Mouse (Mus musculus): ENCODE data around the gene Hapln4.

Hapln4 gene

DNA sequence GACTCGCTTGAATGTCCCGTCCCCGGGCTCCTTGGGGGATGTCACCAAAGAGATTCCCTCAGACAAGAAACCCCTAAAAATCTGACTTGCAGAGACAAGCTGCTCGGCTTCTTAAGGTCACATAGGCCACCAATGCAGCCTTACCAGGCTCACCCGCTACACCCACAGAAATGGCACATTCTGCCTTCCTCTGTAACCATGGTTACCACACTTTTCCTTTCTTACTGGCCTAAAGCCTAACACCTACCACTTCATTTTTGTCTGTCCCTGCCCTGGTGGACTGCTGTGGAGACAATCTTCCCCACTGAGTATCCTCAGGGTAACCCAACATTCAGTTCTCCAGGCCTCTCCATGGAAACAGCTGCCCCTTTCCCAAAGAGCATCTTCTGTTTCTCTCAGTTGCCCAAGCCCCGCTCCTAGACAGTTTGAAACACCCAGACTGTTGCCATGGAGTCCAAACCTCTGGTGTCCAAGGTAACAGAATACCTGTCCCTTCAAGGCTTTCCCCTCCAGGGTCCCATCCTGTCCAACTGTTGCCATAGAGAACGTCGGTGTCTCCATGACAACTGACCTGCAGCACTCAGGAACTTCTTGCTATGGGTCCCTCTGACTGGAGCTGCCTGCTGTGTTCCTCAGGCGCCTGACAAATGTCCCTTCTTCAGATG lies 6.2 kb downstream of the Hapln4 start:
- in situ Hi-C loops (cut with MboI; ENCODE audit: low pct_unique_long_range_greater_than_20kb in 1 of 2, low sequenced_read_pairs in 2 of 2, unreplicated experiment in 1 of 2): no loop called here

DNA sequence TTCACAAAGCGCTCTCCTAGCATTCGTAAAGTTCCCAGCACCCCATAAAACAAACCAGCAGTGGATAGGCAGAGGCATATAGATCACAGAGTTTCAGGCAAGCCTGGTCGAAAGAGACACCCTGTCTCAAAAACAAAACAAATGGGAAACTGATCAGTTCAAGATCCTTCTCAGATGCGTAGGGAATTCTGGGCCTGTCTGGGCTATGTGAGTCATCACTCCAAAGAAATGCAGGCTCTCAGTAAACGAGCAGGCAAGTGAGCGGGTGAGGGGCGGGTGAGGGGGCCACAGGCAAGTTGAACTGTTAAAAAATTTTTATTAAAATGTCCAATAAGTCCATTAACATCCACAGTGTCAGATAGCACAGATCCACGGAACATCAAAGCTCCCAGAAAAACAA lies 9.5 kb downstream of the Hapln4 start:
- in situ Hi-C loops (cut with MboI; ENCODE audit: low pct_unique_long_range_greater_than_20kb in 1 of 2, low sequenced_read_pairs in 2 of 2, unreplicated experiment in 1 of 2): no loop called here

DNA sequence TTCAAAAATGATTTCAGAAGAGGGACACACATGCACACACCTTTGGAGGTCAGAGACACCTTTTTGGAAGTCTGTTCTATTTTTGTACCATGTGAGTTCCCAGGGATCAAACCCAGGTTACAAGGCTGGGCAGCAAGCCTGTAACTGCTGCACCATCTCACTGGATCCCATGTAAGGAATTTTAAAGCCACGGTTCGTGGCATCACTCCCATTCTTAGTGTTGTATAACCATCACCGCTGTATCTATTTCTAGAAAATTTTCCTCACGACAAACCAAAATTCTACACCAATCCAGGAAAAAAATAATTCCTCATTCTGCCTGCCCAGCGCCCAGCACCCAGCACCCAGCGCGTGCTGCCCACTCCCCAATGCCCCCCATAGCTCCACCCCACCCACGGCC lies 16.0 kb downstream of the Hapln4 start:
- in situ Hi-C loops (cut with MboI; ENCODE audit: low pct_unique_long_range_greater_than_20kb in 1 of 2, low sequenced_read_pairs in 2 of 2, unreplicated experiment in 1 of 2): no loop called here

GRCm38 (mm10) chr8:70100241-70100640 lies 17.0 kb downstream of the Hapln4 start:
- in situ Hi-C loops (cut with MboI; ENCODE audit: low pct_unique_long_range_greater_than_20kb in 1 of 2, low sequenced_read_pairs in 2 of 2, unreplicated experiment in 1 of 2): no loop called here

- in situ Hi-C loops (cut with MboI; ENCODE audit: low pct_unique_long_range_greater_than_20kb in 1 of 2, low sequenced_read_pairs in 2 of 2, unreplicated experiment in 1 of 2): no loop called here
Observed at GRCm38 (mm10) chr8:70104506-70104905, 21.2 kb downstream of the Hapln4 start.

DNA sequence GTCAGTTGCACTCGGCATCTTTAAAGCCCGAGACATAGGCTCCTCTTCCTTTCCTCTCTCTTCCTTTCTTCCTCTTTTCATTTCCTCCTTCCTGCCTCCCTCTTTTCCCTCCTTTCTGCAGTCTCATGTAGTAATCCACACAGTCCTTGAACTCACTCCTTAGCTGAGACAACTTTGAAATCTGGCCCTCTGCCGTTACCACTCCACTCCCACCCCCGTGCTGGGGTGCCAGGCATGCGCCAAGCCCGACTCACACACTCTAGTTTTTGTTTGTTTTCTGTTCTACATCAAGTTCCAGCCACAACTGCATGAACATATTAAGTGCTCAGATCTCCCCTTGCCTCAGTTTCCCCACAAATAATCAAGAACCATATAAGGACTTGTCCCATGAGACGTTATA lies 21.7 kb downstream of the Hapln4 start:
- in situ Hi-C loops (cut with MboI; ENCODE audit: low pct_unique_long_range_greater_than_20kb in 1 of 2, low sequenced_read_pairs in 2 of 2, unreplicated experiment in 1 of 2): loop anchor here in 1 of 2 experiments (5.0 kb wide), 1 partner anchor 57 kb away; no protein-coding TSS in a partner anchor

DNA sequence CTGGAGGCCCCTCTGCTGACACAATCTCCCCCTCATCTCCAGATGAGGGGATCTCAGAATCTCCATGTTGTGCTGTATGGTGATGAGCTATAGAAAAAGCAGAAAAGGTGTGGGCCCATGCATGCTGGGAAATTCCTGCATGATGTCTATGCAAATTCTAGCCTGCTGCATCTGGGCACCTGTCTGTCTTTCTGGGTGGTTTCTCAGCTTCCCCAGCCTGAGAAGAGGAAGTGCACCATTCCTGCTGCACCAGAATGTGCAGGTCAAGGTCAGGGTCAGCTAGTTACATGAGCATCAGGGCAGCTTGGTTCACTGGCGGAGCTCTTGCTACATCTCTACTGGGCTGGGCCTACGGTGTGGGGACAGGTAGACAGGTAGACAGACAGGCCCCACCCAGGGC lies 27.2 kb downstream of the Hapln4 start:
- in situ Hi-C loops (cut with MboI; ENCODE audit: low pct_unique_long_range_greater_than_20kb in 1 of 2, low sequenced_read_pairs in 2 of 2, unreplicated experiment in 1 of 2): no loop called here

GRCm38 (mm10) chr8:70111192-70111795 lies 28.0 kb downstream of the Hapln4 start:
- in situ Hi-C loops (cut with MboI; ENCODE audit: low pct_unique_long_range_greater_than_20kb in 1 of 2, low sequenced_read_pairs in 2 of 2, unreplicated experiment in 1 of 2): no loop called here

DNA sequence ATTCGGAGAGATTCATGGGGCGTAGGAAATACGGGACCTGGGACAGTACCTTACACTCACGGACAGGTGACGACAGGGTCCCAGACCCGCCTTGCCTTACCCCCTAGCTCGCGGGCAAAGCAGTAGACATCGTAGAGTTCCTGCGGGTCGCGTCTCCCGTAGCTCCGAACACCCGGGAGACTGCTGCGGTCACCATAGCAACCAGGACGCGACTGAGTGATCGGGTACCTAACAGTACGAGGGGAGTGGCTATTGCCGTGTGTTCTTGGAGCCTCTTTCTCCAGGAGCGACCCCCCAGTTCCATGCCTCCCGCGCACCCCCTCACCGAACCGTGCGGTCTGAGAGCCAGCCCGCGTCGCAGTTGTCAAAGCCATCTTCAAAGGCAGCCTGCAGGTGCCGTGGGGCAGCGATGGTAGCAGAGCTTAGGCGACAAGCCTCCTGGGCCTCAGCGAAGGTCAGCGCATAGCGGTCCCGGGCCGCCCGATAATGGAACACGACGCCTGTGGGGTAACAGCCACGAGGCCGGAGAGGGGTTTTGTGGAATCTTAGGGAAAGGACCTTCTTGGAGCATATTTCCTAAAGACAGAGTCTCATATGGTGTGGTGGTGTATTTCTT lies 29.3 kb downstream of the Hapln4 start:
- in situ Hi-C loops (cut with MboI; ENCODE audit: low pct_unique_long_range_greater_than_20kb in 1 of 2, low sequenced_read_pairs in 2 of 2, unreplicated experiment in 1 of 2): no loop called here

DNA sequence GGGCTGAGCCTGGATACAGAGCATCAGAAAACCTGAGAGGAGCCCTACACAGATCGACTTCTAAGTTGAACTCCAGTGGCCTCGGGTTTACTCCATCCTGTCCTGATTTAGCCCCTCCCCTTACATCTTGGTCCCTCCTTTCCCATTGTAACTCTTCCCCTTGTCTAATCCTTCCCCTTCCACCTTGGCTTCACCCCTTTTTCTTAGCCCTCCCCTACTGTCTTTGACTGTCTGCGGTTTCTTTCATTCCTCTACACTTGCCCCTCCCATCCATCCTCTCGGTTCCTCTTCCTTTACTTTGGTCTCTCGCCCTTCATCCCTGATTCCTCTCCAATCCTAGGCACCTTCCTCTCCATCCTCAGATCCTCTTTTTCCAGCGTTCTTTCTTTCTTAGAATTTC lies 31.2 kb downstream of the Hapln4 start:
- in situ Hi-C loops (cut with MboI; ENCODE audit: low pct_unique_long_range_greater_than_20kb in 1 of 2, low sequenced_read_pairs in 2 of 2, unreplicated experiment in 1 of 2): no loop called here

DNA sequence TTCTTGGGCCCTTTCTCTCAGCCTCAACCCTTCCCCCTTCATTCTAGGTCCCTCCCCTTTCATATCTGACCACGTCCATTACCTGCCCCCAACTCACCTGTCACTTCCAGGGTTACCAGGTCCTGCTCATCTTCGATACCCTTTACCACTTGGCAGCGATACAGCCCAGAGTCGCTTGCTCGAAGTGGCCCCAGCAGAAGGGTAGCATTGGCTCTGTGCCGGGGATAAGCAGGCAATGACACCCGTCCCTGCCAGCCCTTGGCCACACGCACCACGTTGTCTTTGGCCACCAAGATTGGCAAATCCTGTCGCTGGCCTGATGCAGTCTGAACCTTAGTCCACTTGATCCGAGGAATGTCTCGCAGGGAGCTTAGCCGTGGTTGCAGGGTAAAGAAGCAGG lies 31.6 kb downstream of the Hapln4 start:
- in situ Hi-C loops (cut with MboI; ENCODE audit: low pct_unique_long_range_greater_than_20kb in 1 of 2, low sequenced_read_pairs in 2 of 2, unreplicated experiment in 1 of 2): no loop called here

- in situ Hi-C loops (cut with MboI; ENCODE audit: low pct_unique_long_range_greater_than_20kb in 1 of 2, low sequenced_read_pairs in 2 of 2, unreplicated experiment in 1 of 2): no loop called here
Observed at GRCm38 (mm10) chr8:70117611-70118010, 34.4 kb downstream of the Hapln4 start.

- in situ Hi-C loops (cut with MboI; ENCODE audit: low pct_unique_long_range_greater_than_20kb in 1 of 2, low sequenced_read_pairs in 2 of 2, unreplicated experiment in 1 of 2): no loop called here
Observed at GRCm38 (mm10) chr8:70118726-70119700, 35.8 kb downstream of the Hapln4 start.

GRCm38 (mm10) chr8:70120667-70121066 lies 37.4 kb downstream of the Hapln4 start, which contains the start of gene Ncan:
Gene Ncan (minus strand): TSS chr8:70120873.
- in situ Hi-C loops (cut with MboI; ENCODE audit: low pct_unique_long_range_greater_than_20kb in 1 of 2, low sequenced_read_pairs in 2 of 2, unreplicated experiment in 1 of 2): no loop called here

DNA sequence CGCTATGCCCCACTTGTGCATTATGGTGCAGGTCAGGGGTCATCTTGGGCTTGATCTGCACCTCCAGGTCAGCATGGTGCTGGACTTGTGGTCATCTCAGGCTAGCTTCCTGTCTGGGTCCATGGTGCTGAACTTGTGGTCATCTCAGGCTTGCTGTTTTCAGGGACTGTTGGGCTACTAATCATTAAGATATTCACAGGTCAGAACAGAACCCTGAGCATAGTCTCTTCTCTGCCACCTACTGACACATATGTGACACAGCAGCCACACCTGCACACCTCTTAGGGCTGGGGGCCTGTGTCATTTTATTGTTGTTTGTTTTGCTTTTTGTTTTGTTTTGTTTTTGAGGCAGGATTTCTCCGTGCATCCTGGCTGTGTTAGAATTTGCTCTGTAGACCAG lies 39.6 kb downstream of the Hapln4 start:
- in situ Hi-C loops (cut with MboI; ENCODE audit: low pct_unique_long_range_greater_than_20kb in 1 of 2, low sequenced_read_pairs in 2 of 2, unreplicated experiment in 1 of 2): no loop called here

DNA sequence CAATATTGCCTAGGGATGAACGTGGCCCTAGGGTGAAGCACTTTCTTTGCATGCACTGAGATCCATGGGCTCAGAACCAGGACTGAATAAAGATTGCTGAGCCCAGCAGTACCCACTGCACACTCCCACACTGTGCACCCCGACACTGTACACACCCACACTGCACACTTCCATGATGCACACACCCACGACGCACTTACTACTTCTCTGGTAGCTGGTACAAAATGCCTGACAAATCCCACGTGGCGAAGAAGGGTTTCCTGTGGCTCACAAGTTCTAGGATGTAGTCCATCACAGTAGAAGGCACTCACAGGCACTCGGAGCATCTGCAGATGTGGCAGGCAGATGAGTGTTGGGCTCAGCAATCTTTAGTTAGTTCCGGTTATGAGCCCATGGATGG lies 41.7 kb downstream of the Hapln4 start:
- in situ Hi-C loops (cut with MboI; ENCODE audit: low pct_unique_long_range_greater_than_20kb in 1 of 2, low sequenced_read_pairs in 2 of 2, unreplicated experiment in 1 of 2): no loop called here

DNA sequence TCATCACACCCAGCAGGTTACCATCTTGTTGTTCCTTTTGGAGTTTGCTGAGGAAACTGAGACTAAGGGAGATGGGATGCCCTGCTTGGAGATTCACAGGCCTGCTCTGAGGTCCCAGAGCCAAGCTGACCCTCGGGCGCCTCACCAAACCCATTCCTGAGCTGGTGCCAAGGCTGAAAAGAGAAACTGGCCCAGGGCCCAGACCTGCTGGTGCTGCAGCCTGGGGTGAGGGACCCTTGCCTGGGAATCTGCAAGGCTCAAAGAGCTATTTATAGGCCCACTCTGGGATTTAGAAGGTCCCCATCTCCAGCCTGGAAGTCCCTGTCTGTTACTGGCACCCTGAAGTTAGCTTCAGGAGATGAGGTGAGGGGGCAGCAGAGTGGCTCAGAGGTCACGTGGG lies 45.2 kb downstream of the Hapln4 start:
- in situ Hi-C loops (cut with MboI; ENCODE audit: low pct_unique_long_range_greater_than_20kb in 1 of 2, low sequenced_read_pairs in 2 of 2, unreplicated experiment in 1 of 2): no loop called here

DNA sequence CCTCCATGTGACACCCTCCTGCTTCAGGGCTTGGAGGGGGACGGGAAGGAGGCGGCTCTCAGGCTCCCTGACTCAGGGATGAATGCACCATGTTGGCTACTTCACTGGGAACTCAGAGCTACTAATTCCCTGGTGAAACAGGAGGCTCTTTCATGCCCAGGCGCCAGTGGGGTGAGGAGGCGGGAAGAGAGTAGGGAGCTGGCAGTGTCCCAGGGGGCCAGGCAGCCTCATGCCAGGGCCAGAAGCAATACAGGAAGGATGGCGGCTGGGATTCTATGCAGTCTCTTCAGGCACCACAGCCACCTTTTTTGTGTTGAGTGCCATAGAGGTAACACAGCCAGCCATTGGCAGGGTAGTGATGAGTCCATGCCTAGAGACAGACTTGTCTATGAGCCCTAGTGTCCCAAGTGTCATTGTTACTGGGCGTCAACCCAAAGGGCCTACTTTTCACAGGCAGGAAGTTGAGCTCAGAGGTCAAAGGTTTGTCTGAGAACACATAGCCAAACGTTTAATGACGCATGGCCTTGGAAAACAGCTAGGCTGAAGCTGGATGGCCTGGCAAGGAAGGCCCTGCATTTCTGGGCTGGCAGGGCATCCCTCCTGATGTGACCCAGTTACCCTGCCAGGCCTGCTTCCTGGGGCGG lies 46.2 kb downstream of the Hapln4 start:
- in situ Hi-C loops (cut with MboI; ENCODE audit: low pct_unique_long_range_greater_than_20kb in 1 of 2, low sequenced_read_pairs in 2 of 2, unreplicated experiment in 1 of 2): no loop called here

Data from mouse embryonic stem cell (cell line).